Mouse (Mus musculus): ENCODE measurements around the gene Fbxl8.

GRCm38 (mm10) chr8:105303396-105303795 lies 38.9 kb downstream of the Fbxl8 start:
- TF ChIP-seq POLR2A (IDR thresholded peaks at IDR 0.05; ENCODE audit: insufficient read depth, low read depth, low read length) (no peak), CTCF (IDR thresholded peaks at IDR 0.05) (no peak)
